Mouse (Mus musculus): Measurements from ENCODE around the gene Akap13. TPM values are rescaled to one million over a fixed set of nuclear protein-coding genes. Genes with fewer than 3 reads are reported as not detected.
A peak's percentile ranks its signal among the peaks of the same experiment; 100 is the strongest.

The Akap13 gene
- polyA plus RNA-seq, 1 experiment from 2014 or later: 39.9 TPM

- H3K4me2 ChIP-seq (ENCODE audit: low read depth, low read length): no peak overlapping the region
- no peak overlapping the region for H3K4me3 ChIP-seq (replicated peaks; ENCODE audit: low read length)
- no peaks in the 10 kb centered on the region for H3K27me3 ChIP-seq (ENCODE audit: control insufficient read depth, insufficient read depth, low read length)
- peak; percentile 75 for ATAC-seq (ENCODE audit: insufficient read depth, low FRiP score)
- no peak overlapping the region for H3K9ac ChIP-seq (ENCODE audit: low read length)
- peak overlapping the region; percentile 81 for H3K27ac ChIP-seq (ENCODE audit: low read length)
- H3K4me1 ChIP-seq (ENCODE audit: control insufficient read depth, insufficient read depth, low read length): peaks cover 14% of the 10 kb centered on the region
- no peaks in the 10 kb centered on the region for H3K36me3 ChIP-seq (ENCODE audit: control insufficient read depth, insufficient read depth, low read length)
- WGBS: 72% methylated on average over 7 of the region's 7 CpGs
- no peaks in the 10 kb centered on the region for H3K9me3 ChIP-seq (replicated peaks; ENCODE audit: control insufficient read depth, low read length)
Measured at GRCm38 (mm10) chr7:75415882-75416585, 39.3 kb upstream of the Akap13 start.

- whole genome bisulfite sequencing: 84% methylated on average over 2 of the region's 2 CpGs
- H3K4me1 ChIP-seq (ENCODE audit: control insufficient read depth, insufficient read depth, low read length): 0 out of 2 replicates have a peak, but pooled peaks cover 3% of the 10 kb centered on the region
- no peak overlapping the region for H3K27ac ChIP-seq (ENCODE audit: low read length)
- H3K27me3 ChIP-seq (ENCODE audit: control insufficient read depth, insufficient read depth, low read length): no peaks in the 10 kb centered on the region
- no peak overlapping the region for H3K9ac ChIP-seq (ENCODE audit: low read length)
- no peak overlapping the region for H3K4me3 ChIP-seq (replicated peaks; ENCODE audit: low read length)
- no peak overlapping the region for H3K4me2 ChIP-seq (ENCODE audit: low read depth, low read length)
- no peaks in the 10 kb centered on the region for H3K36me3 ChIP-seq (ENCODE audit: control insufficient read depth, insufficient read depth, low read length)
- no peak for ATAC-seq (ENCODE audit: insufficient read depth, low FRiP score)
- no peaks in the 10 kb centered on the region for H3K9me3 ChIP-seq (replicated peaks; ENCODE audit: control insufficient read depth, low read length)
Measured at GRCm38 (mm10) chr7:75420927-75421326, 34.4 kb upstream of the Akap13 start.

GRCm38 (mm10) chr7:75424121-75424520 lies 31.2 kb upstream of the Akap13 start:
- WGBS: 43% methylated on average over 7 of the region's 7 CpGs
- no peaks in the 10 kb centered on the region for H3K4me1 ChIP-seq (ENCODE audit: control insufficient read depth, insufficient read depth, low read length)
- H3K27me3 ChIP-seq (ENCODE audit: control insufficient read depth, insufficient read depth, low read length): no peaks in the 10 kb centered on the region
- no peak for ATAC-seq (ENCODE audit: insufficient read depth, low FRiP score)
- H3K27ac ChIP-seq (ENCODE audit: low read length): no peak overlapping the region
- H3K9ac ChIP-seq (ENCODE audit: low read length): no peak overlapping the region
- no peak overlapping the region for H3K4me2 ChIP-seq (ENCODE audit: low read depth, low read length)
- no peaks in the 10 kb centered on the region for H3K9me3 ChIP-seq (replicated peaks; ENCODE audit: control insufficient read depth, low read length)
- no peaks in the 10 kb centered on the region for H3K36me3 ChIP-seq (ENCODE audit: control insufficient read depth, insufficient read depth, low read length)
- no peak overlapping the region for H3K4me3 ChIP-seq (replicated peaks; ENCODE audit: low read length)

- Histone ChIP-seq H3K4me2 (ENCODE audit: low read depth, low read length) (no peak overlapping the region), H3K4me1 (ENCODE audit: control insufficient read depth, insufficient read depth, low read length) (no peaks in the 10 kb centered on the region), H3K4me3 (replicated peaks; ENCODE audit: low read length) (no peak overlapping the region), H3K27me3 (ENCODE audit: control insufficient read depth, insufficient read depth, low read length) (no peaks in the 10 kb centered on the region; the same call in 1 of the 2 replicates), H3K27ac (ENCODE audit: low read length) (no peak overlapping the region), H3K9me3 (replicated peaks; ENCODE audit: control insufficient read depth, low read length) (no peaks in the 10 kb centered on the region), H3K36me3 (ENCODE audit: control insufficient read depth, insufficient read depth, low read length) (no peaks in the 10 kb centered on the region), H3K9ac (ENCODE audit: low read length) (no peak overlapping the region)
- 21% methylated on average over 4 of the region's 4 CpGs for WGBS
- peak; percentile 69 for ATAC-seq (ENCODE audit: insufficient read depth, low FRiP score)
Measured at GRCm38 (mm10) chr7:75427322-75427721, 28.0 kb upstream of the Akap13 start.

GRCm38 (mm10) chr7:75428913-75429312 lies 26.4 kb upstream of the Akap13 start:
- WGBS: 80% methylated on average over 4 of the region's 4 CpGs

GRCm38 (mm10) chr7:75430550-75430949 lies 24.8 kb upstream of the Akap13 start:
- no peak overlapping the region for H3K27ac ChIP-seq (ENCODE audit: low read length)
- no peaks in the 10 kb centered on the region for H3K9me3 ChIP-seq (replicated peaks; ENCODE audit: control insufficient read depth, low read length)
- H3K4me2 ChIP-seq (ENCODE audit: low read depth, low read length): no peak overlapping the region
- ATAC-seq (ENCODE audit: insufficient read depth, low FRiP score): no peak
- H3K27me3 ChIP-seq (ENCODE audit: control insufficient read depth, insufficient read depth, low read length): no peaks in the 10 kb centered on the region; the same call in 1 of the 2 replicates
- H3K9ac ChIP-seq (ENCODE audit: low read length): no peak overlapping the region
- no peaks in the 10 kb centered on the region for H3K36me3 ChIP-seq (ENCODE audit: control insufficient read depth, insufficient read depth, low read length)
- 77% methylated on average over 2 of the region's 2 CpGs for WGBS
- H3K4me3 ChIP-seq (replicated peaks; ENCODE audit: low read length): no peak overlapping the region
- no peaks in the 10 kb centered on the region for H3K4me1 ChIP-seq (ENCODE audit: control insufficient read depth, insufficient read depth, low read length)

More at GRCm38 (mm10) chr7:75428913-75429312, 26.4 kb upstream of the Akap13 start:
- Histone ChIP-seq H3K27ac (ENCODE audit: low read length) (no peak overlapping the region), H3K4me3 (replicated peaks; ENCODE audit: low read length) (no peak overlapping the region), H3K9me3 (replicated peaks; ENCODE audit: control insufficient read depth, low read length) (no peaks in the 10 kb centered on the region), H3K4me1 (ENCODE audit: control insufficient read depth, insufficient read depth, low read length) (no peaks in the 10 kb centered on the region), H3K36me3 (ENCODE audit: control insufficient read depth, insufficient read depth, low read length) (no peaks in the 10 kb centered on the region), H3K4me2 (ENCODE audit: low read depth, low read length) (no peak overlapping the region), H3K27me3 (ENCODE audit: control insufficient read depth, insufficient read depth, low read length) (no peaks in the 10 kb centered on the region; the same call in 1 of the 2 replicates), H3K9ac (ENCODE audit: low read length) (no peak overlapping the region)
- ATAC-seq (ENCODE audit: insufficient read depth, low FRiP score): no peak

- WGBS: 24% methylated on average over 7 of the region's 7 CpGs
- H3K4me2 ChIP-seq (ENCODE audit: low read depth, low read length): no peak overlapping the region
- ATAC-seq (ENCODE audit: insufficient read depth, low FRiP score): no peak
Measured at GRCm38 (mm10) chr7:75431043-75431442, 24.3 kb upstream of the Akap13 start.

GRCm38 (mm10) chr7:75432046-75432445 lies 23.3 kb upstream of the Akap13 start:
- H3K4me2 ChIP-seq (ENCODE audit: low read depth, low read length): no peak overlapping the region

More at GRCm38 (mm10) chr7:75431043-75431442, 24.3 kb upstream of the Akap13 start:
- H3K4me1 ChIP-seq (ENCODE audit: control insufficient read depth, insufficient read depth, low read length): no peaks in the 10 kb centered on the region
- no peak overlapping the region for H3K27ac ChIP-seq (ENCODE audit: low read length)
- H3K9me3 ChIP-seq (replicated peaks; ENCODE audit: control insufficient read depth, low read length): no peaks in the 10 kb centered on the region
- no peaks in the 10 kb centered on the region; the same call in 1 of the 2 replicates for H3K27me3 ChIP-seq (ENCODE audit: control insufficient read depth, insufficient read depth, low read length)
- H3K36me3 ChIP-seq (ENCODE audit: control insufficient read depth, insufficient read depth, low read length): no peaks in the 10 kb centered on the region
- no peak overlapping the region for H3K4me3 ChIP-seq (replicated peaks; ENCODE audit: low read length)
- H3K9ac ChIP-seq (ENCODE audit: low read length): no peak overlapping the region

GRCm38 (mm10) chr7:75436413-75437174 lies 18.7 kb upstream of the Akap13 start:
- 33% methylated on average over 7 of the region's 8 CpGs for WGBS
- Histone ChIP-seq H3K27me3 (ENCODE audit: control insufficient read depth, insufficient read depth, low read length) (no peaks in the 10 kb centered on the region), H3K9ac (ENCODE audit: low read length) (no peak overlapping the region), H3K9me3 (replicated peaks; ENCODE audit: control insufficient read depth, low read length) (no peaks in the 10 kb centered on the region), H3K36me3 (ENCODE audit: control insufficient read depth, insufficient read depth, low read length) (no peaks in the 10 kb centered on the region), H3K4me2 (ENCODE audit: low read depth, low read length) (no peak overlapping the region), H3K27ac (ENCODE audit: low read length) (no peak overlapping the region), H3K4me1 (ENCODE audit: control insufficient read depth, insufficient read depth, low read length) (no peaks in the 10 kb centered on the region), H3K4me3 (replicated peaks; ENCODE audit: low read length) (no peak overlapping the region)
- ATAC-seq (ENCODE audit: insufficient read depth, low FRiP score): no peak

More at GRCm38 (mm10) chr7:75432046-75432445, 23.3 kb upstream of the Akap13 start:
- Histone ChIP-seq H3K9ac (ENCODE audit: low read length) (no peak overlapping the region), H3K4me1 (ENCODE audit: control insufficient read depth, insufficient read depth, low read length) (no peaks in the 10 kb centered on the region), H3K9me3 (replicated peaks; ENCODE audit: control insufficient read depth, low read length) (no peaks in the 10 kb centered on the region), H3K36me3 (ENCODE audit: control insufficient read depth, insufficient read depth, low read length) (no peaks in the 10 kb centered on the region), H3K4me3 (replicated peaks; ENCODE audit: low read length) (no peak overlapping the region), H3K27me3 (ENCODE audit: control insufficient read depth, insufficient read depth, low read length) (no peaks in the 10 kb centered on the region; the same call in 1 of the 2 replicates), H3K27ac (ENCODE audit: low read length) (no peak overlapping the region)
- no peak for ATAC-seq (ENCODE audit: insufficient read depth, low FRiP score)
- WGBS: 58% methylated on average over 3 of the region's 3 CpGs
